In genomic region chr8:12100145-12100544, GRCm38 (mm10) we compare ENCODE assay signal across 20 mouse cellular contexts.
DNase-seq lines count a peak whose midpoint lies in the region; ATAC-seq lines count a peak whose summit lies in the region.
"Had no signal": no experiment of that assay in that cellular context is flagged by ENCODE, and none has a peak within 500 bp of the region (broad histone marks: within the 10 kb centered on the region; RNA-seq: fewer than 3 reads in every experiment).

No protein-coding gene starts in this region.

- H3K9ac ChIP-seq in intestine, embryonic 15.5 days: no peak overlapping the region
- H3K9ac ChIP-seq in stomach, embryonic 15.5 days: no peak overlapping the region
- H3K9ac ChIP-seq: embryonic facial prominence, embryonic 15.5 days; forebrain, embryonic 15.5 days; heart, embryonic 13.5 days; hindbrain, embryonic 15.5 days had no signal

- 42% methylated on average over 8 of the region's 8 CpGs for WGBS in intestine, embryonic 15.5 days
- WGBS in stomach, embryonic 15.5 days: 53% methylated on average over 8 of the region's 8 CpGs

- peak; percentile 97 for ATAC-seq in intestine, embryonic 15.5 days
- peak; percentile 60; the same call in 1 of the 2 replicates for ATAC-seq in stomach, embryonic 15.5 days (ENCODE audit: insufficient read depth, low FRiP score, low read depth)
- ATAC-seq: forebrain, embryonic 15.5 days; Patski had no signal

- no peaks in the 10 kb centered on the region for H3K4me1 ChIP-seq in intestine, embryonic 15.5 days (replicated peaks)
- H3K4me1 ChIP-seq in stomach, embryonic 15.5 days: 0 out of 2 replicates have a peak, but pooled peaks cover 4% of the 10 kb centered on the region
- H3K4me1 ChIP-seq: heart, embryonic 13.5 days had no signal

- no peak overlapping the region; the same call in 1 of the 2 replicates for H3K4me2 ChIP-seq in intestine, embryonic 15.5 days (replicated peaks)
- no peak overlapping the region for H3K4me2 ChIP-seq in stomach, embryonic 15.5 days
- H3K4me2 ChIP-seq: embryonic facial prominence, embryonic 15.5 days; forebrain, embryonic 15.5 days; heart, embryonic 13.5 days; hindbrain, embryonic 15.5 days had no signal

- DNase-seq in urinary bladder, adult 18-20 months (ENCODE audit: low spot score in 2 of 2): peak; percentile 2 to 5
- no peak for DNase-seq in urinary bladder, adult 2 months (ENCODE audit: low spot score)
- DNase-seq in cerebellum, postnatal 10 days: no peak
- no peak for DNase-seq in layer of hippocampus, postnatal 36 days
- DNase-seq: adrenal gland, adult 2 months; adrenal gland, postnatal 25 days; cerebellum, adult 18-20 months; cerebellum, adult 9-11 months; embryo, embryonic 11 days; gastrocnemius, postnatal 36 days; heart, adult 18-20 months; heart, postnatal 36 days had no signal

- no peaks in the 10 kb centered on the region for H3K36me3 ChIP-seq in intestine, embryonic 15.5 days
- no peaks in the 10 kb centered on the region for H3K36me3 ChIP-seq in stomach, embryonic 15.5 days
- H3K36me3 ChIP-seq: embryonic facial prominence, embryonic 15.5 days; forebrain, embryonic 15.5 days; heart, embryonic 13.5 days; hindbrain, embryonic 15.5 days had no signal

- H3K27me3 ChIP-seq in intestine, embryonic 15.5 days (replicated peaks): no peaks in the 10 kb centered on the region
- H3K27me3 ChIP-seq in stomach, embryonic 15.5 days (replicated peaks): no peaks in the 10 kb centered on the region
- H3K27me3 ChIP-seq: forebrain, embryonic 15.5 days had no signal

- no peak overlapping the region for H3K27ac ChIP-seq in intestine, embryonic 15.5 days
- H3K27ac ChIP-seq in stomach, embryonic 15.5 days: no peak overlapping the region
- H3K27ac ChIP-seq: embryonic facial prominence, embryonic 15.5 days; forebrain, embryonic 15.5 days; heart, embryonic 13.5 days; hindbrain, embryonic 15.5 days had no signal

- no peaks in the 10 kb centered on the region for H3K9me3 ChIP-seq in intestine, embryonic 15.5 days
- no peaks in the 10 kb centered on the region for H3K9me3 ChIP-seq in stomach, embryonic 15.5 days
- H3K9me3 ChIP-seq: embryonic facial prominence, embryonic 15.5 days; forebrain, embryonic 15.5 days; heart, embryonic 13.5 days; hindbrain, embryonic 15.5 days had no signal

- no peak overlapping the region for H3K4me3 ChIP-seq in intestine, embryonic 15.5 days (replicated peaks)
- no peak overlapping the region for H3K4me3 ChIP-seq in stomach, embryonic 15.5 days (replicated peaks)
- H3K4me3 ChIP-seq: embryonic facial prominence, embryonic 15.5 days; erythroblast, embryonic 14.5 days; forebrain, embryonic 15.5 days; heart, embryonic 13.5 days; hindbrain, embryonic 15.5 days had no signal

Comparison
In these comparisons a context has a peak if more than half of its experiments do, and no peak if none do; other contexts are left out.
1. DNase-seq: peak in urinary bladder, adult 18-20 months (2 of 2); none in urinary bladder, adult 2 months (single experiment), cerebellum, postnatal 10 days (0 of 2) and layer of hippocampus, postnatal 36 days (0 of 2).